Mouse (Mus musculus) stomach, embryonic 15.5 days (tissue): Measurements from ENCODE around the gene Gpc6. TPM values are rescaled to one million over a fixed set of nuclear protein-coding genes. Genes with fewer than 3 reads are reported as not detected.

Source experiments
- ATAC-seq: fragments of 200-750 bp; cut with Nextera tagmentation; 2 replicates; pipeline ENCODE4 v1.8.0; 2017; ENCODE audit warnings: low read depth, moderate number of reproducible peaks, moderate TSS enrichment; ENCODE audit not compliant: insufficient read depth, low FRiP score
- H3K27ac ChIP-seq: fragments of 300-500 bp; sonication (generic); 2 replicates; pipeline ENCODE4 v1.5.1; 2015; ENCODE audit warnings: mild to moderate bottlenecking, inconsistent platforms
- H3K27me3 ChIP-seq: fragments of 300-500 bp; sonication (generic); replicated peaks from 2 replicates; pipeline ENCODE4 v1.6.1; 2015; ENCODE audit warnings: inconsistent platforms
- H3K36me3 ChIP-seq: fragments of 300-500 bp; sonication (generic); 2 replicates; pipeline ENCODE4 v1.6.1; 2015; ENCODE audit warnings: inconsistent platforms
- H3K4me1 ChIP-seq: fragments of 300-500 bp; sonication (generic); 2 replicates; pipeline ENCODE4 v1.6.1; 2015; ENCODE audit warnings: inconsistent platforms
- H3K4me2 ChIP-seq: fragments of 300-500 bp; sonication (generic); 2 replicates; pipeline ENCODE4 v1.6.1; 2015; ENCODE audit warnings: mild to moderate bottlenecking, inconsistent platforms
- H3K4me3 ChIP-seq: fragments of 300-500 bp; sonication (generic); replicated peaks from 2 replicates; pipeline ENCODE4 v1.5.1; 2015; ENCODE audit warnings: inconsistent platforms
- H3K9ac ChIP-seq: fragments of 300-500 bp; sonication (generic); 2 replicates; pipeline ENCODE4 v1.6.1; 2015; ENCODE audit warnings: inconsistent platforms
- H3K9me3 ChIP-seq: fragments of 300-500 bp; sonication (generic); 2 replicates; pipeline ENCODE4 v1.6.1; 2016; ENCODE audit warnings: inconsistent platforms
- WGBS: fragments of 180-500 bp; shearing (Covaris S2); methylation state at CpG from one replicate; pipeline ENCODE4 v1.1.7; 2015; 5-methylcytosine and 5-hydroxymethylcytosine counted together
- polyA plus RNA-seq: library from polyadenylated mRNA; unstranded; fragments of >200 nt; fragmentation: Nextera tagmentation; extraction: Ambion mirVana; gene quantifications from 2 replicates; pipeline ENCODE4 v1.2.1, GENCODE M21; 2015

Gpc6 gene
- polyA plus RNA-seq, 1 experiment from 2014 or later, result 52.4 TPM

DNA sequence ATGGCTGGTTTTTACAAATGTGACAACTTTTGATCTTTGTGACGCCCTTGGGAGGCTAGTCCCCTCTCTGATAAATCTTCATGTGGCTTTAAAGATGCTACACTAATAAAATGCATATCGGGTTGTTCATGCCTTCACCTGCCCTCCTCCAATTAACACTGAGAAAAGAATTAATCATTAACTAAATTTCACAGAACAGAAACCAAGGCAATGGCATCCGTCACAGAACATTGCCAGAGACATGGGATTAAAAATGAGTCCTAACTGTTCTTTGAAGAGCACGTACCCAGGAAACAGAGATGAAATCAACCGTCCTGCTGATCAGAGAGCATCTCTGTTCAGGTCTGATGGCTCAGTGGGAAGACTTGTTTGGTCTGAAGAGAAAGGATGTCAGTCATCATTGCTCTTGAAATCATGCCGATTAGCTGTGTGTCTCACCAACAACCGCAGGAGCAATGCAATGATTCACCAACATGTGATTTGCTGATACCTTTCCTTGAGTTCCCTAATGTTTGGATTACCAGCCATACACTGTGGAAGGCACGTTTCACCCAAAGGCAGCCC, 734.2 kb downstream of the Gpc6 start:
- ATAC-seq, result no peak
- WGBS, result 77% methylated on average over 8 of the region's 8 CpGs
- no peaks in the 10 kb centered on the region for H3K4me1 ChIP-seq
- H3K36me3 ChIP-seq, result no peaks in the 10 kb centered on the region
- no peak overlapping the region for H3K4me3 ChIP-seq
- no peak overlapping the region for H3K9ac ChIP-seq
- H3K27me3 ChIP-seq, result no peaks in the 10 kb centered on the region
- no peak overlapping the region for H3K27ac ChIP-seq
- no peak overlapping the region for H3K4me2 ChIP-seq
- H3K9me3 ChIP-seq, result no peaks in the 10 kb centered on the region

DNA sequence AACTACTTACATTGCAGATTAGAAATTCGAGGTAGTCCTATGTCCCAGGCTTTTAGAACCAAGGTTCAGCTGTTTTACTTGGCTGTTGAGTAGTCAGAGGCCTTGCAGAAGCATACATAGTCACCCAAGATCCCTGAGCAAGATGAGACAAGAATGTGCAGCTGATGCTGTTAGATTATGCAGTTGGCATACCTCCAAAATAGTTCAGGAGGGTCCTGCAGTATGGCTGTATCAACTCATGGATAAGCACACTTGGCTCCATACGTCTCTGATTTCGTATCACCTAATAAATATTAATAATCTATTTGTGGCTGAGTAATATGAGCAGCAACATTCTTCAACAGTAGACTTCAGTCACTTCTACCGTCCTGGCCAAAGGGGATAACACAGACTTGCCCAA, 737.1 kb downstream of the Gpc6 start:
- Histone ChIP-seq H3K9ac (no peak overlapping the region), H3K27ac (no peak overlapping the region), H3K9me3 (no peaks in the 10 kb centered on the region), H3K36me3 (no peaks in the 10 kb centered on the region), H3K4me2 (no peak overlapping the region), H3K4me3 (no peak overlapping the region), H3K4me1 (no peaks in the 10 kb centered on the region), H3K27me3 (no peaks in the 10 kb centered on the region)
- 80% methylated on average over 4 of the region's 4 CpGs for WGBS
- ATAC-seq, result no peak

DNA sequence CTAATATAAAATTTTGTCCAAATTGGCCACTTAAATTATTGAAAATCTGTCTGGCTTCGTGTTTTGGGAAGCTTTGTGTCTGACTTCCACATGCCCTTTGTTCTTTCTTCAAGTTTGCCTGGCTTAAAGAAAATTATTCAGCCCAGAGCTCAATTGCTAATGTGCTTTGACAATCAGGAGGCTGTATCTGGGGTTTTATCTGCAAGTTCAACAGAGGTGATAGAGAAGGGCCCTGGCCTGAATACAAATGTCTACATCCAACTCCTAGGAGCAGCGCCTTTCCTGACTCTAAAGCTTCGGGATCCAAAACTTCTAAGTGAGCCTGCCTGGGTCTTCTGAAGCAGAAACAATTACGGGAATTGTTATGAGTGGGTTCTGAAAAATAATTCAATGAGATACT, 739.7 kb downstream of the Gpc6 start:
- WGBS, result 75% methylated on average over 4 of the region's 4 CpGs
- no peak for ATAC-seq

DNA sequence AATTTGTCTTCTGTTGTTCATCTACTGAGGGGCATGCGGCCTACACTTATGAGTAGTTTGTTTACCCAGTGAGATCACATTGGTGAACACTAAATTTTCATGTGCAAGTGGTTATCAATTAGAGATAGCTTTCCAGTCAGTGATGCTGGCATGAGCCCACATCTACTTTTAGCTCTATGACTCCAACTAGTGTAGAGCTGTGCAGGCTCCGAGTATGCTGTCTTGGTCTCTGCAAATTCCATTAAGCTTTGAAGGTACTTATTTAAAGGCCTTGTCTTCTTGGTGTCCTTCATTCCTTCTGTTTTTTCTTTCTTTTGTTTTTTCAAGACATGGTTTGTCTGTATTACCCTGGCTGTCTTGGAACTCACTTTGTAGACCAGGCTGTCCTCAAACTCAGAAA, 741.0 kb downstream of the Gpc6 start:
- WGBS, result 90% methylated on average over 2 of the region's 2 CpGs
- Histone ChIP-seq H3K4me3 (no peak overlapping the region), H3K9me3 (no peaks in the 10 kb centered on the region), H3K4me1 (no peaks in the 10 kb centered on the region), H3K36me3 (no peaks in the 10 kb centered on the region), H3K4me2 (no peak overlapping the region), H3K27ac (no peak overlapping the region), H3K27me3 (no peaks in the 10 kb centered on the region), H3K9ac (no peak overlapping the region)
- ATAC-seq, result no peak

More for the DNA sequence above, 739.7 kb downstream of the Gpc6 start:
- Histone ChIP-seq H3K4me3 (no peak overlapping the region), H3K9ac (no peak overlapping the region), H3K36me3 (no peaks in the 10 kb centered on the region), H3K4me1 (no peaks in the 10 kb centered on the region), H3K9me3 (no peaks in the 10 kb centered on the region), H3K27me3 (no peaks in the 10 kb centered on the region), H3K4me2 (no peak overlapping the region), H3K27ac (no peak overlapping the region)

DNA sequence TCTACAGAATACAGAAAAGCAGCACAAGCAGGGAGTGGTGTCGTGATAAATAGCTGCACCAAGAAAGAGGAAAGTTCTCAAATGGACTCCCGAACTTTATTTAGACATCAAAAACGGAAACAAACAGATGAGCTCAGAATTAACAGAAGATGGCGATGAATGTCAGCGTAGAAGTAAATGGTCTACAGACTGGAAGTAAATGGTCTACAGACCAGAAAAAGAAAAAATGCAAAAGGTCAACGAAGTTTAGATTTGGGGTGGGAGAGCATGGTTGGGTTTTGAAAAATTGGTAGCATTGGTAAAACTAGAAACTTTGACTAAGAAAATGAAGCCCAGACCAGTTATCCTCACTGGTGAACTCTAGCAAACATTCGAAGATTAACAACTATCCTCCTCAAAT, 748.4 kb downstream of the Gpc6 start:
- no peaks in the 10 kb centered on the region for H3K27me3 ChIP-seq

DNA sequence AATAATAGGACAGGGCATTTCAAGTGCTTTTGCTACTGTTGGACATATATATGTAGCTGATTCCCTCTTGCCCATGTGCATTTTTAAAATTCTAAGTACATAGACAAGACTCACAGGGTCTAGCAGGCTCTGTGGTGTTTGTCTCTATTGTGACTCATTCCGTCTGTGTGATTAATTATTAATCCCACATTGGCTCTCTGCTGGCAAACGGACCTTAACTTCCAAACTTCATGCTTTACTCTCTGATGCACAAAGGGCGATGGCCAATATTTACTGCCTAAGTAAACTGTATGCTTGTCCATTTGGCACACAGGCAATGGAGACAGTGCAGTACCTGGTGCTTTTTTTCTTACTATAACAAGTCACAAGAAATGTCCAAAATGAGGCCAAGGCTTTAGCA, 749.4 kb downstream of the Gpc6 start:
- Histone ChIP-seq H3K4me3 (no peak overlapping the region), H3K9ac (no peak overlapping the region), H3K36me3 (no peaks in the 10 kb centered on the region), H3K27ac (no peak overlapping the region), H3K27me3 (no peaks in the 10 kb centered on the region), H3K4me2 (no peak overlapping the region), H3K9me3 (no peaks in the 10 kb centered on the region), H3K4me1 (no peaks in the 10 kb centered on the region)
- ATAC-seq, result no peak
- 35% methylated on average over 3 of the region's 3 CpGs for WGBS

More for the DNA sequence above, 748.4 kb downstream of the Gpc6 start:
- H3K9me3 ChIP-seq, result no peaks in the 10 kb centered on the region
- H3K9ac ChIP-seq, result no peak overlapping the region
- no peak overlapping the region for H3K27ac ChIP-seq
- 88% methylated on average over 7 of the region's 7 CpGs for WGBS
- ATAC-seq, result no peak
- H3K4me1 ChIP-seq, result no peaks in the 10 kb centered on the region
- H3K4me2 ChIP-seq, result no peak overlapping the region
- no peaks in the 10 kb centered on the region for H3K36me3 ChIP-seq
- H3K4me3 ChIP-seq, result no peak overlapping the region

DNA sequence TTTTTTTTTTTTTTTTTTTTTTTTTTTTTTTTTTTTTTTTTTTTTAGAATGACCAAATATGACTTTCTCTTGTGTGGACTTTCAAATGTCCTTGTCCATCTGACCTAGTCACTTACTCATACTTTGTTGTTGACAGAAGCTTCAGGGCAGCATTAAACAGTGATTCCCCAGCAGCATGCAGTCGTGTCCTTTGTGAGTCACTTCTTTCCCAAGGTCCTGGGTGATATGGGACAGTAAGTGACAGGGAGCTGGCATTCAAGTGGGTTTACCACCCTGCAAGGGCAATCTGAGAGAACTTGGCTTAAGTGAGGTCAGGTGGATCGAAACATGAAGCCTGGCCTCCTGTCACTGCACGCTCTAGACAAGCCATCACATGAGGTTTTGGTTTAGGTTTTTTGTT, 754.8 kb downstream of the Gpc6 start:
- Histone ChIP-seq H3K4me3 (no peak overlapping the region), H3K36me3 (no peaks in the 10 kb centered on the region), H3K4me2 (no peak overlapping the region), H3K9ac (no peak overlapping the region), H3K9me3 (no peaks in the 10 kb centered on the region), H3K27me3 (no peaks in the 10 kb centered on the region), H3K4me1 (0 out of 2 replicates have a peak, but pooled peaks cover 6% of the 10 kb centered on the region), H3K27ac (no peak overlapping the region)
- no peak for ATAC-seq
- 82% methylated on average over 3 of the region's 3 CpGs for WGBS

DNA sequence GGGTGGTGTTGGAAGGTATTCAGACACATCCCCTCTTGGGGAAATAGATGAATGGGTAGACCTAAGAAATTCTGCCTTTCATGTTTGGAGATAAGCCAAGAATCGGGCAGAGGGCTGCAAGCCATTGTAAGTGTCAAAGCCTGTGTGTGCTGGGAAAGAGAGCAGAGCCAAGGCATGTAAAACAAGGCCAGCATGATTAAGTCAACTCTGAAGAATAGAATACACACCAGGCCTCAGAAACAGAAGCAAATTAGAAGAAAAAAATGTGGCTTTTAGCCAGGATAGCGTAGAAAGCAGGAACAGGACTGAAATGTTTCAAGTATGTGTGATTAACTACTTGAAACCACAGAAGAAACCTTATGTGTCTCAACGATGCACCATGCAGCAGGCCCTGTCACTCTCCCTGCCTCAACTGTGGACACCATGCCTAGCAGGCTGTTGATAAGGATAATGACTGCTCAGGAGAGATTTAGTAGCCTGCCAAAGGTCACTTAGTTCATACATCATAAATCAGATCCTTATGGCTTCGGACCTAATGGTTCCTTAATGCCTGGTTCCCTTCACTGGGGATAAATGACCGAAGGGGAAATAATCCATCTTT, 756.3 kb downstream of the Gpc6 start:
- Histone ChIP-seq H3K4me2 (no peak overlapping the region), H3K27ac (peak overlapping the region; percentile 48; the same call in 1 of the 2 replicates), H3K36me3 (no peaks in the 10 kb centered on the region), H3K9me3 (no peaks in the 10 kb centered on the region), H3K9ac (no peak overlapping the region), H3K27me3 (no peaks in the 10 kb centered on the region), H3K4me1 (0 out of 2 replicates have a peak, but pooled peaks cover 6% of the 10 kb centered on the region), H3K4me3 (no peak overlapping the region)
- 24% methylated on average over 5 of the region's 5 CpGs for WGBS
- peak; percentile 63; the same call in 1 of the 2 replicates for ATAC-seq

DNA sequence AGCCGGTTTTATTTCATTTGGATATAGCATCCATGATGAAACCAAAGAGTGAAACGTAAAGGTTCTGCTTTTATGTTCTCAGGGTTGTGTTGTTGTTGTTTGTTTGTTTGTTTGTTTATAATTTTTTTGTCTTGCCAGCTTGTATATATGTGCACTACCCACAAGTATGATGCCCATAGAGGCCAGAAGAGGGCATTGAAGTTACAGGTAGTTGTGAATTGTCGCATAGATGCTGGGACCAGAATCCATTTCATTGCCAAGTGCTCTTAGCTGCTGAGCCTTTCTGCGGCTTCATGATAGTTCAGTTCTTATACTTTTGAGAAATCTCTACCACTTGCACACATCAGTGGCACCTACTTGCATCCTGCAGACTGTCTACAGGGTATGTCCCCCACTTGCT, 758.0 kb downstream of the Gpc6 start:
- H3K27me3 ChIP-seq, result no peaks in the 10 kb centered on the region
- no peaks in the 10 kb centered on the region for H3K36me3 ChIP-seq
- H3K27ac ChIP-seq, result no peak overlapping the region
- H3K4me1 ChIP-seq, result 0 out of 2 replicates have a peak, but pooled peaks cover 6% of the 10 kb centered on the region
- H3K4me2 ChIP-seq, result no peak overlapping the region
- ATAC-seq, result no peak
- no peak overlapping the region for H3K9ac ChIP-seq
- no peak overlapping the region for H3K4me3 ChIP-seq
- H3K9me3 ChIP-seq, result no peaks in the 10 kb centered on the region
- 95% methylated on average over 4 of the region's 4 CpGs for WGBS

DNA sequence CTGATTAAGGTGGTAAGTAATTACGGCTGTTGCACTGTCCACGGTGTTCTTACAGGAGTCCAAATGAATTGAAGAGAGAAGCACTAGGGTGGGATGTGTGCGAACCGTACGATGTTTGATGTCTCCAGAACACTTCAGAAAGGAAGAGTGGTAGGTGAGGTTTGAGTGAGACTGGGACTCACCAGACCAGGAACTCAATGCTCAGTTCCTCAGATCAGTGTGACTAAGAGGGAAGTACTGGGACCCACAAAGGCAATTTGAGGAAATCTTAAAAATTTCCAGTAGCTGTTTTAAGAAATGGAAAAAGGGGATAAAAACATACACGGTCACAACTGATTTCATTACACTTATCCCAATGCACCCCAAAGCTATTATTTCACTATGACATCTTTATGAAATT, 764.7 kb downstream of the Gpc6 start:
- WGBS, result 86% methylated on average over 6 of the region's 6 CpGs
- no peaks in the 10 kb centered on the region for H3K4me1 ChIP-seq

DNA sequence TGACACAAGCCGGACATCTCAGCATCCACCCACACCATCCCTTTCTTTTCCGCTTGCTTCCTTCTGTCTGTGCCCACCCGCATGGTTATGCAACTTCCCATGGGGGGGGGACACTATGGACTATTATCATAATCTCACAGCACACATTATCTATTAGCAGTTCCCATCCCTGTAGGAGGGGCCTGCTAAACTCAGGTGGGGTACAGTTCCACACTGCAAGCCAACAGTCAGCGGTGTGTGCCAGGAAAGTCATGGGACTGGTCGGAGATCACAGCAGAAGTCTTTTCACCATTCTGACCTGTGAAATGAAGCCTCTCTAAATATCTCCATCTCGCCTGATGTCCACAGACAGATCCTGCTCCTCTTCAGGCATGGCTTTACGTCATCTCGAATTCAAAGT, 770.5 kb downstream of the Gpc6 start:
- no peak overlapping the region for H3K4me3 ChIP-seq
- H3K4me1 ChIP-seq, result no peaks in the 10 kb centered on the region
- no peaks in the 10 kb centered on the region for H3K27me3 ChIP-seq
- H3K9me3 ChIP-seq, result no peaks in the 10 kb centered on the region
- H3K9ac ChIP-seq, result no peak overlapping the region
- no peak overlapping the region for H3K4me2 ChIP-seq
- ATAC-seq, result no peak
- whole genome bisulfite sequencing, result 87% methylated on average over 8 of the region's 8 CpGs
- no peak overlapping the region for H3K27ac ChIP-seq
- no peaks in the 10 kb centered on the region for H3K36me3 ChIP-seq

More for the DNA sequence above, 764.7 kb downstream of the Gpc6 start:
- H3K36me3 ChIP-seq, result no peaks in the 10 kb centered on the region
- no peak overlapping the region for H3K4me3 ChIP-seq
- H3K4me2 ChIP-seq, result no peak overlapping the region
- no peak overlapping the region for H3K27ac ChIP-seq
- no peaks in the 10 kb centered on the region for H3K9me3 ChIP-seq
- H3K27me3 ChIP-seq, result no peaks in the 10 kb centered on the region
- no peak for ATAC-seq
- H3K9ac ChIP-seq, result no peak overlapping the region

DNA sequence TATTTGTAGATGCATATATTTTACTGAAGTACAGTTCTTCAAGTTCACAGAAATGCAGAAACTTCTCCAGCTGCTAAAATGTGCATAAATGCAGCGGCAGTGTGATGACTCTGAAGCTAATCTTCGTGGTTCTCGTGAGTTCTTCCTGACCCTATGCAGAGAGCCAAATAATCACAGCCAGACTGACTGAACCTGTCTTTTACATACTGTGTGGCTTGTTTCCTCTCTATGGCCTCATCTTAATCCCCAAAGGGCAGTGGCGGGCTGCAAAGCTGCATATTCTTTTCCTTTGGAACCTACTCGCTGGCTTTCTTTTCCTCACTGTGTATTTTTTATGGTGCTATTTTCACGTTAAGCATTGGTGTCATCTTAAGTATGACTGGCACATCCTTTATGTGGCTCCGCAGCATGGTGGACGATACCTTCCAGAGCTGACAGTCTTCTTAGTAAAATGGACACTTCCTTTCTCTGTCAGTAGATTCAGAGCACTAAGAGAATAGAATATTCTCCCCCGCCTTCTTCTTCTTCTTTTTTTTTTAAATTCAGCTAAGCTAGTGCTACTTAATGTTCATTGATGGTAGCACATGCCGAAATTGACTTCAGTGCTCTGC, 775.7 kb downstream of the Gpc6 start:
- Histone ChIP-seq H3K9ac (no peak overlapping the region), H3K27me3 (no peaks in the 10 kb centered on the region), H3K9me3 (no peaks in the 10 kb centered on the region), H3K4me1 (no peaks in the 10 kb centered on the region), H3K27ac (no peak overlapping the region), H3K4me2 (no peak overlapping the region), H3K36me3 (no peaks in the 10 kb centered on the region), H3K4me3 (no peak overlapping the region)
- no peak for ATAC-seq
- WGBS, result 85% methylated on average over 10 of the region's 10 CpGs
